Mouse (Mus musculus) liver, embryonic 14.5 days (tissue): ENCODE results near the gene Vps13c. TPM values are rescaled to one million over a fixed set of nuclear protein-coding genes. Genes with fewer than 3 reads are reported as not detected.

Source experiments
- ATAC-seq: fragments of 200-750 bp; cut with Nextera tagmentation; 2 replicates; pipeline ENCODE4 v1.8.0; 2017; ENCODE audit warnings: moderate number of reproducible peaks, mild to moderate bottlenecking, moderate library complexity; ENCODE audit not compliant: insufficient read depth
- DNase-seq, 3 experiments: peaks; one replicate each; pipeline ENCODE4 v3.0.0-alpha.2; 2012 to 2013; ENCODE audit warnings: low read depth in 3 of 3, low spot score in 3 of 3
- H3K27ac ChIP-seq: fragments of 300-500 bp; sonication (generic); 2 replicates; pipeline ENCODE4 v1.5.1; 2014; ENCODE audit warnings: moderate library complexity, mild to moderate bottlenecking, control low read depth, inconsistent platforms
- H3K27me3 ChIP-seq: fragments of 300-500 bp; sonication (generic); 2 replicates; pipeline ENCODE4 v1.6.1; 2014; ENCODE audit warnings: mild to moderate bottlenecking, low read length, moderate library complexity; ENCODE audit not compliant: control insufficient read depth, insufficient read depth
- H3K36me3 ChIP-seq: fragments of 300-500 bp; sonication (generic); replicated peaks from 2 replicates; pipeline ENCODE4 v1.6.1; 2014; ENCODE audit warnings: low read depth; ENCODE audit not compliant: control insufficient read depth, insufficient read depth
- H3K4me1 ChIP-seq, 2 experiments: fragments of 200-500 bp in 1 of 2; fragments of 300-500 bp in 1 of 2; sonication (generic) in 1 of 2; replicated peaks; 2 replicates each; pipeline ENCODE4 v1.6.1; 2012 to 2014; ENCODE audit warnings: antibody characterized with exemption in 1 of 2, inconsistent platforms in 1 of 2, low read length in 1 of 2; ENCODE audit not compliant: control insufficient read depth in 2 of 2, insufficient read depth in 2 of 2
- H3K4me2 ChIP-seq: fragments of 300-500 bp; sonication (generic); 2 replicates; pipeline ENCODE4 v1.6.1; 2014; ENCODE audit warnings: low read depth, mild to moderate bottlenecking, control low read depth, moderate library complexity
- H3K4me3 ChIP-seq, 2 experiments: fragments of 200-500 bp in 1 of 2; fragments of 300-500 bp in 1 of 2; sonication (generic) in 1 of 2; 2 replicates each; pipeline ENCODE4 v1.5.1; 2012 to 2014; ENCODE audit warnings: low read depth in 2 of 2, low read length in 2 of 2, mild to moderate bottlenecking in 2 of 2, control low read depth in 1 of 2, inconsistent platforms in 1 of 2, moderate library complexity in 1 of 2; ENCODE audit not compliant: insufficient read depth in 1 of 2
- H3K9ac ChIP-seq: fragments of 300-500 bp; sonication (generic); replicated peaks from 2 replicates; pipeline ENCODE4 v1.6.1; 2014; ENCODE audit warnings: mild to moderate bottlenecking, control low read depth, moderate library complexity
- H3K9me3 ChIP-seq: fragments of 300-500 bp; sonication (generic); 2 replicates; pipeline ENCODE4 v1.6.1; 2016; ENCODE audit warnings: low read length, mixed read lengths; ENCODE audit not compliant: control insufficient read depth
- CTCF ChIP-seq: IDR thresholded peaks from 2 replicates; pipeline ENCODE4 v1.5.1; 2016; ENCODE audit warnings: antibody characterized with exemption, low read depth, control low read depth
- EP300 ChIP-seq: IDR thresholded peaks from 2 replicates; pipeline ENCODE4 v1.6.1; 2016; ENCODE audit warnings: antibody characterized with exemption, low read depth
- WGBS: fragments of 180-500 bp; shearing (Covaris S2); extraction: QIAGEN DNeasy Blood & Tissue Kit; methylation state at CpG from one replicate; pipeline ENCODE4 v1.1.7; 2014; ENCODE audit not compliant: insufficient replicate concordance; 5-methylcytosine and 5-hydroxymethylcytosine counted together
- polyA plus RNA-seq, 2 experiments: library from polyadenylated mRNA; depleted of rRNA in 1 of 2; stranded (reverse) in 1 of 2; unstranded in 1 of 2; fragments of >200 nt; fragmentation: Nextera tagmentation in 1 of 2; extraction: Ambion mirVana in 1 of 2; gene quantifications; 2 replicates each; pipeline versions ENCODE4 v1.2.1 to v1.2.3; 2012 to 2014

The Vps13c gene
- polyA plus RNA-seq, 2 experiments = 6.6 to 7.2 TPM

DNA sequence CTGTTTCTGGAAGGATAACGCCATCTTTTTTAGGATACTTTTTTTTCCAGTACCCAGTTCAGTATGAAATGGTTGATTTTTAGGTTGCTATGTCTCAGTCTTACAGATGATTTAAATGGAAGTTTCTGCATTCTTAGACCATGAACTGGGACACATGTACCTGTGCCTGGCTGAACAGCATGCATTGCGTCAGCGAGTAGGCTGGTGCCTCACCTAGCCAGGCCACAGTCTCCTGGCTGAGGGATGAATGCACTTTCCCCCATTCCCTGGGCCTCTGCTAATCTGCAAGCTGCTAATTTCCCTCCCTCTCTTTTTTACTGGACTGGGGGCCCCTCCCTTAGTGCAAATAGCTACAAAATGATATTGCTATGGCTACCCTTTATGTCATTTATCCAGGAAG is 9.7 kb downstream of the Vps13c start:
- H3K9ac ChIP-seq = no peak overlapping the region; the same call in 1 of the 2 replicates
- no peak overlapping the region; the same call in 1 of the 2 replicates for H3K27ac ChIP-seq
- H3K4me2 ChIP-seq = no peak overlapping the region
- ATAC-seq (no peak), DNase-seq (no peak)
- H3K36me3 ChIP-seq = peaks cover 9% of the 10 kb centered on the region
- H3K9me3 ChIP-seq = no peaks in the 10 kb centered on the region
- no peak overlapping the region for H3K4me3 ChIP-seq
- WGBS = 83% methylated on average over 3 of the region's 3 CpGs
- H3K27me3 ChIP-seq = no peaks in the 10 kb centered on the region
- peaks cover 9 to 27% of the 10 kb centered on the region in 2 experiments for H3K4me1 ChIP-seq
- TF ChIP-seq EP300 (no peak), CTCF (no peak)

DNA sequence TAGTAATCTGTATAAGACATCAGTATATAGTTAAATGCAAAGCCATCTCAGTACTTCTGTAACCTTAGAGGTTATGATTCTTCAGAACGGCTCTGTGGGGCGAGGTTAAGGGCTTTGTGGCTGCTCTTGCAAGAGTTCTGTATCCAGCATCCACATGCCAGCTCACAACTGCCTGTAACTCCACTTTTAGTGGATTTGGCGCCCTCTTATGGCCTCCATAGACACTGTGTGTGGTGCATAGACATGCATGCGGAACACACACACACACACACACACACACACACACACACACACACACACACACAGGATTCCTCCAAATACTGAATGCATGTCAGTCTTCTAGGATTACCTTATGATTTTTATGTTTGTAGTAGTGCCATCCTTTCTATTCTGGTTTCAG is 11.0 kb downstream of the Vps13c start:
- ATAC-seq = peak; percentile 53; the same call in 1 of the 2 replicates
- no peaks in the 10 kb centered on the region for H3K9me3 ChIP-seq
- H3K27me3 ChIP-seq = no peaks in the 10 kb centered on the region
- peaks cover 13% of the 10 kb centered on the region for H3K36me3 ChIP-seq
- no peak overlapping the region for H3K27ac ChIP-seq
- no peak for DNase-seq
- TF ChIP-seq CTCF (peak; percentile 70), EP300 (no peak)
- 65% methylated on average over 4 of the region's 4 CpGs for WGBS
- H3K4me3 ChIP-seq = no peak overlapping the region
- peaks cover 9 to 20% of the 10 kb centered on the region in 2 experiments for H3K4me1 ChIP-seq
- H3K4me2 ChIP-seq = no peak overlapping the region
- H3K9ac ChIP-seq = no peak overlapping the region

DNA sequence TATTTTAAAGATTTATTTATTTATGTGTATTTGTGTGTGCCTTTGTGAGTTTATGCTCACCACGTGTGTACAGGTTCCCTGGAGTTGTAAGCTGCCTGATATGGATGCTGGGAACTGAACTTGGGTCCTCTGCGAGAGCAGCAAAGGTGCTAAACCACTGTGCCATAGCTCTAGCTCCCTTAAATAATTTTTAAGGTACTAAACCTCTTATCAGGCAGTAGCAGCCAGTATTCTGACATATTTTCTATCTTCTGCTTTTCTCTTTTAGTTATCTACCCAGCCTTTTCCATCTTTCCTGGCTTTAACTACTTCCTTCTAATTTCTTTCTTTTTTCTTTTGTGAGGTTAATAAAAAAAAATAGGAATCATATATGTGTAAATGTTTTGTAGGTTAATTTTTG is 20.1 kb downstream of the Vps13c start:
- ATAC-seq (peak; percentile 46), DNase-seq (no peak)
- Histone ChIP-seq H3K27me3 (no peaks in the 10 kb centered on the region), H3K4me3 (no peak overlapping the region), H3K9me3 (no peaks in the 10 kb centered on the region), H3K9ac (no peak overlapping the region), H3K4me2 (peak overlapping the region; percentile 16; the same call in 1 of the 2 replicates), H3K27ac (peak overlapping the region; percentile 55), H3K4me1 (peaks cover 32 to 36% of the 10 kb centered on the region in 2 experiments), H3K36me3 (peaks cover 12% of the 10 kb centered on the region)
- 25% methylated on average over 2 of the region's 2 CpGs for WGBS
- TF ChIP-seq CTCF (no peak), EP300 (peak; percentile 58)

DNA sequence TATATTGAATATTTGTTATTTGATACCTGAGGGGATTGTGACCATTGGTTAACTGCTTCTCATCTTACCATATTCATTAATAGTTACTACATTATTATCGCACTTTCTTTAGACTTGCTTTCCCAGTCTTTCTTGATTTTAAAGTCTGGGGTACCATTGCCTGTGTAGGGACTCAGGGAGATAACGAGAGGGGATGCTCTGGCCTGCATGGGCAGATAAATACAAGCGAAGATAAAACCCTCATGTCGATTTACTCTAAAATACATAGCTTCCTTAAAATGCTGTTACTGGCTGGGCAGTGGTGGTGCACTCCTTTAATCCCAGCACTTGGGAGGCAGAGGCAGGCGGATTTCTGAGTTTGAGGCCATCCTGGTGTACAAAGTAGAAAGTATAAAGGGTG is 23.1 kb downstream of the Vps13c start:
- Histone ChIP-seq H3K36me3 (no peaks in the 10 kb centered on the region; the same call in none of the 2 replicates), H3K27me3 (no peaks in the 10 kb centered on the region), H3K27ac (peak overlapping the region; percentile 34), H3K9ac (no peak overlapping the region), H3K4me2 (peak overlapping the region; percentile 47), H3K9me3 (no peaks in the 10 kb centered on the region), H3K4me1 (peaks cover 32 to 43% of the 10 kb centered on the region in 2 experiments), H3K4me3 (no peak overlapping the region)
- ATAC-seq = peak; percentile 85
- DNase-seq = peak in 1 of 3 experiments; percentile 64
- 19% methylated on average over 5 of the region's 5 CpGs for WGBS
- TF ChIP-seq EP300 (peak; percentile 92), CTCF (no peak)

DNA sequence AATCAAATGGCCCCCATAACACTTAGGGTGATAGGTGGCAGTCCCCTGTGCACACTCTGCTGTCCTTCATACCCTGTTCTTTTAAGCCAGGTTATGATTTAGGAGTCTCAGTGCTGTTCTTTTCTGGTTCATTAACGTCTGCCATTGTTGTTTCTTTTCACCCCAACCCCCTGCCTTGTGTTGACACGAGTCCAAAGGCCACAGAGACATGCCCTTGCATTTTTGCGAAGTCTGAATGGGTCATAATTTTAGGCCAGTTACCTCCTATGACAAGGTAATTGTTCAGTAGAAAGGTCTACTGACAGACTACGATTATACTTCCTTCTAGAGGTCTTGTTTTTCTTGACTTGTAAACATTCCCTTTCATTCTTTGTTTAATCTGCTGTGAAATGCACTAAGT is 23.8 kb downstream of the Vps13c start:
- H3K27ac ChIP-seq = peak overlapping the region; percentile 54
- no peaks in the 10 kb centered on the region; the same call in none of the 2 replicates for H3K36me3 ChIP-seq
- peak overlapping the region; percentile 23 for H3K4me2 ChIP-seq
- H3K27me3 ChIP-seq = no peaks in the 10 kb centered on the region
- no peak overlapping the region for H3K4me3 ChIP-seq
- no peaks in the 10 kb centered on the region for H3K9me3 ChIP-seq
- DNase-seq = no peak
- no peak overlapping the region for H3K9ac ChIP-seq
- no peak for TF ChIP-seq EP300
- no peak for TF ChIP-seq CTCF
- ATAC-seq = no peak
- WGBS = 58% methylated on average over 4 of the region's 4 CpGs
- H3K4me1 ChIP-seq = peaks cover 32 to 44% of the 10 kb centered on the region in 2 experiments
